Mouse (Mus musculus): ENCODE measurements around the gene 1190005I06Rik. TPM values are rescaled to one million over a fixed set of nuclear protein-coding genes. Genes with fewer than 3 reads are reported as not detected.
A peak's percentile ranks its signal among the peaks of the same experiment; 100 is the strongest.

The 1190005I06Rik gene
- polyA plus RNA-seq, 1 experiment from 2014 or later: 5.1 TPM

GRCm38 (mm10) chr8:120644663-120645062, 2.8 kb downstream of the 1190005I06Rik start:
- ATAC-seq (ENCODE audit: insufficient read depth) (no peak), DNase-seq (no peak)
- no peaks in the 10 kb centered on the region for H3K36me3 ChIP-seq (ENCODE audit: insufficient read depth)
- 66% methylated on average over 7 of the region's 7 CpGs for WGBS
- no peak overlapping the region for H3K27ac ChIP-seq (ENCODE audit: low read depth)
- H3K4me2 ChIP-seq: no peak overlapping the region
- no peak for TF ChIP-seq CTCF (IDR thresholded peaks at IDR 0.05; ENCODE audit: low read depth)
- no peaks in the 10 kb centered on the region for H3K4me1 ChIP-seq (ENCODE audit: insufficient read depth)
- H3K4me3 ChIP-seq (ENCODE audit: low read depth, low read length): no peak overlapping the region
- H3K9ac ChIP-seq: no peak overlapping the region
- no peaks in the 10 kb centered on the region for H3K27me3 ChIP-seq (ENCODE audit: insufficient read depth, low read length)
- H3K9me3 ChIP-seq (ENCODE audit: low read depth, low read length): no peaks in the 10 kb centered on the region

GRCm38 (mm10) chr8:120642031-120642662, 5.3 kb downstream of the 1190005I06Rik start:
- ATAC-seq (ENCODE audit: insufficient read depth): no peak
- Histone ChIP-seq H3K4me3 (ENCODE audit: low read depth, low read length) (no peak overlapping the region), H3K27me3 (ENCODE audit: insufficient read depth, low read length) (no peaks in the 10 kb centered on the region), H3K9ac (no peak overlapping the region), H3K36me3 (ENCODE audit: insufficient read depth) (no peaks in the 10 kb centered on the region), H3K9me3 (ENCODE audit: low read depth, low read length) (no peaks in the 10 kb centered on the region), H3K27ac (ENCODE audit: low read depth) (no peak overlapping the region), H3K4me2 (no peak overlapping the region), H3K4me1 (ENCODE audit: insufficient read depth) (no peaks in the 10 kb centered on the region)
- no peak for DNase-seq
- 68% methylated on average over 10 of the region's 10 CpGs for WGBS
- no peak for TF ChIP-seq CTCF (IDR thresholded peaks at IDR 0.05; ENCODE audit: low read depth)

DNA sequence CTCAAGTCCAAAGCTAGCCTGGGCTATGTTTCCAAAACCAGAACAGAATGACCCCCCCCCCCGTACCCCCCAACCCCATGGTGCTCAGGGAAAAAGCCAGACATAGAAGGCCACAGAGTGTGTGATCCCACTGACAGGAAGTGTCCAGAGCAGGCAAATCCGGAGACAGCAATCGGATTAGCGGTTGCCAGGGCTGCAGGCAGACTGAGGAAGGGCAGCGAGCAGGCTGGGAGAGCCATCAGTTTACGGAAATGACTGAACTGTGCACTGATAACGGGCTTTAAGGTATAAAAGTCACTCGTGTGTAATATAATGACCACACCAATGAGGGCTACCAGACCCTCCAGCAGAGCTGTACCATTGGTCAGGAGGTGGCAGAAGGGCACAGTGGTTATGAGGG, 6.2 kb downstream of the 1190005I06Rik start:
- Histone ChIP-seq H3K4me3 (ENCODE audit: low read depth, low read length) (no peak overlapping the region), H3K27ac (ENCODE audit: low read depth) (no peak overlapping the region), H3K4me2 (no peak overlapping the region), H3K9me3 (ENCODE audit: low read depth, low read length) (no peaks in the 10 kb centered on the region), H3K36me3 (ENCODE audit: insufficient read depth) (no peaks in the 10 kb centered on the region), H3K27me3 (ENCODE audit: insufficient read depth, low read length) (no peaks in the 10 kb centered on the region), H3K4me1 (ENCODE audit: insufficient read depth) (no peaks in the 10 kb centered on the region), H3K9ac (no peak overlapping the region)
- ATAC-seq (ENCODE audit: insufficient read depth) (no peak), DNase-seq (no peak)
- 21% methylated on average over 8 of the region's 8 CpGs for WGBS
- TF ChIP-seq CTCF (IDR thresholded peaks at IDR 0.05; ENCODE audit: low read depth): no peak

DNA sequence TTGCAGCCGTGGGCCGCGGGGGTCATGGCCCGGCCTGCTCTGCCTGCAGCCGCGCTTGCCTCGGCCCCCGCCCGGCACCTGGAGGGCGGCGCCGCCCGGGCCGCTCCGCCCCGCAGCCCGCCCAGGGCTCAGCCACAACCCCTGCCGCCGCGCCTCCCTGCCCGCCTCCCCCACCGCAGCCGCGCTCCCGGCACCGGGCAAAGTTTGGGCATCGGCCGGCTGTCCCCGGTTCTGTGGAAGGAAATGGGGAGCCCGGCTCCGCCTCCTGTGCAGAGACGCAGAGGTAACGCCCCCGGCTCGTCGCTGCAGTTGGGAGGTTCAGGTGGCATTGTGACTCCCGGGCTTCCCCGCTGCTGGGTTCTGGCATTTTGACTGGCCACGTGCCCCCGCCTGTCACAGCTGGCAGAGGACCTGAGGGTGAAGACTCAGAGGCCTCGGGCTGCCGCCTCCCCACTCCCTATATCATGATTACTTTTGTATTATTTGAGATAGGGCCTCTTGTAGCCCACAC, 13.0 kb downstream of the 1190005I06Rik start:
- Histone ChIP-seq H3K9ac (peak overlapping the region; percentile 59), H3K9me3 (ENCODE audit: low read depth, low read length) (no peaks in the 10 kb centered on the region), H3K4me3 (ENCODE audit: low read depth, low read length) (peak overlapping the region; percentile 61), H3K36me3 (ENCODE audit: insufficient read depth) (no peaks in the 10 kb centered on the region), H3K4me2 (peak overlapping the region; percentile 99), H3K4me1 (ENCODE audit: insufficient read depth) (0 out of 2 replicates have a peak, but pooled peaks cover 5% of the 10 kb centered on the region), H3K27ac (ENCODE audit: low read depth) (no peak overlapping the region), H3K27me3 (ENCODE audit: insufficient read depth, low read length) (peaks cover 20% of the 10 kb centered on the region)
- no peak for TF ChIP-seq CTCF (IDR thresholded peaks at IDR 0.05; ENCODE audit: low read depth)
- DNase-seq (peak; percentile 51), ATAC-seq (ENCODE audit: insufficient read depth) (peak; percentile 28)
- WGBS: under 1% methylated on average over 42 of the region's 42 CpGs

DNA sequence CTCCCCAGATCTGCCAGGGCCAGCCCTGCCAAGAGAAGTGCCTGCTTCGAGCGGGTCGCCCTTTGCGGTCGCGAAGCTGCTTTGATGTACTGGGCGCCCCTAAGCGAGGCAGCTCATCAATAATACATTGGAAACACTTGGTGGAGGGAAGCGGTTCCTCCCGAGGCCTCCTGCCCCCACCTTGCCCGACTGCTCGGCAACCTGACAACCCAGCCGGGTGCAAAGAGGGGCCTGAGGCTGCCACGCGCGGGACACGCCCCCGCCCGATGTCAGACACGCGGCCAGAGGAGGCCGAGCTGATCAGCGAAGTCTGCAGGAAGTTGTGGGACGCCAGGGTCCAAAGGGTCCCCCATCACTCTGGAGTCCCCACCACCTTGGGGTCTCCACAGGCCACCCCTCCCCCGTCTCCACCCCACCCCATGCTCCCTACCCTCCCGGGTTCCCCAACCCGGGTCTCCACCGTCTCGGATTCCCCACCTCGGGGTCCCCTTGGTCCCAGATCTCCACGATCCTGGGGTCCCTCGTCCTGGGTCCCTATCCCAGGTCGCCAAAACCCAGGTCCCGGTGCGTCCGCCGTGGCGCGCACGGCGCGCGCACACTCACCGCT, 13.7 kb downstream of the 1190005I06Rik start:
- no peak for TF ChIP-seq CTCF (IDR thresholded peaks at IDR 0.05; ENCODE audit: low read depth)
- Histone ChIP-seq H3K27me3 (ENCODE audit: insufficient read depth, low read length) (peaks cover 20% of the 10 kb centered on the region), H3K27ac (ENCODE audit: low read depth) (no peak overlapping the region), H3K4me1 (ENCODE audit: insufficient read depth) (0 out of 2 replicates have a peak, but pooled peaks cover 5% of the 10 kb centered on the region), H3K4me3 (ENCODE audit: low read depth, low read length) (peak overlapping the region; percentile 61), H3K9me3 (ENCODE audit: low read depth, low read length) (no peaks in the 10 kb centered on the region), H3K4me2 (peak overlapping the region; percentile 99), H3K9ac (peak overlapping the region; percentile 59), H3K36me3 (ENCODE audit: insufficient read depth) (no peaks in the 10 kb centered on the region)
- 2% methylated on average over 44 of the region's 44 CpGs for WGBS
- DNase-seq: no peak
- peak; percentile 38 for ATAC-seq (ENCODE audit: insufficient read depth)

- Histone ChIP-seq H3K36me3 (ENCODE audit: insufficient read depth) (no peaks in the 10 kb centered on the region), H3K9ac (no peak overlapping the region), H3K4me1 (ENCODE audit: insufficient read depth) (0 out of 2 replicates have a peak, but pooled peaks cover 5% of the 10 kb centered on the region), H3K9me3 (ENCODE audit: low read depth, low read length) (no peaks in the 10 kb centered on the region), H3K4me3 (ENCODE audit: low read depth, low read length) (peak overlapping the region; percentile 61), H3K27me3 (ENCODE audit: insufficient read depth, low read length) (peaks cover 20% of the 10 kb centered on the region), H3K4me2 (peak overlapping the region; percentile 99), H3K27ac (ENCODE audit: low read depth) (no peak overlapping the region)
- DNase-seq: no peak
- TF ChIP-seq CTCF (IDR thresholded peaks at IDR 0.05; ENCODE audit: low read depth): no peak
- ATAC-seq (ENCODE audit: insufficient read depth): no peak
- WGBS: 36% methylated on average over 17 of the region's 17 CpGs
Measured at GRCm38 (mm10) chr8:120632969-120633664, 14.3 kb downstream of the 1190005I06Rik start.

All from lung, embryonic 14.5 days (tissue).